Mouse (Mus musculus) monocyte, adult 2 months (primary cell): ENCODE results near the gene Scimp.
A peak's percentile ranks its signal among the peaks of the same experiment; 100 is the strongest.

Experiments
- DNase-seq, 2 experiments: peaks; one replicate each; pipeline ENCODE4 v3.0.0; 2022; ENCODE audit warnings: low spot score in 2 of 2, low read depth in 1 of 2

Gene Scimp

GRCm38 (mm10) chr11:70812365-70812764 is at the start of gene Scimp:
Gene Scimp, minus strand, starts transcription at chr11:70812586.
- DNase-seq: no peak

DNA sequence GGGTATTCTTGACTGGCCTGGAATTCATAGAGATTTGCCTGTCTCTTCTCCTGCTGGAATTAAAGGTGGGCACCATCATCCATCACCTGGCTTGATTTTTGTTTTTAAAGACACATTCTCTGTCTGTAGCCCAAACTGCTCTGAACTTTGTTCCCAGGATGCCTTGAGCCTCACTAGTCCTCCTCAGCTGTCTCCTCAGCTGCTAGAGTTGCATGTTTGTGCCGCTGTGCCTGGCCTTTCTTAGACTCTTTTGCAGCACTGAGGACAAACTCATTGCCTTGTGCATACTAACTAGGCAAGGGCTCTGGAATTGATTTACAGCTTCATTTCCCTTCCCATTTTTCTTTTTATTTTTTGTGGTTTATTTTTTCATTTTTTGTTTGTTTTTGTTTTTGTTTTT is 48.0 kb upstream of the Scimp start:
- DNase-seq: no peak

- no peak for DNase-seq
Observed at GRCm38 (mm10) chr11:70846029-70846428, 33.6 kb upstream of the Scimp start.

GRCm38 (mm10) chr11:70845457-70845978 is 33.1 kb upstream of the Scimp start:
- DNase-seq: no peak

- DNase-seq: peak; percentile 54 to 71
Observed at GRCm38 (mm10) chr11:70844559-70845456, 32.4 kb upstream of the Scimp start, which contains the start of gene Rabep1. Gene Rabep1, plus strand, starts transcription at chr11:70844778.

- no peak for DNase-seq
Observed at GRCm38 (mm10) chr11:70843701-70844551, 31.5 kb upstream of the Scimp start.

DNA sequence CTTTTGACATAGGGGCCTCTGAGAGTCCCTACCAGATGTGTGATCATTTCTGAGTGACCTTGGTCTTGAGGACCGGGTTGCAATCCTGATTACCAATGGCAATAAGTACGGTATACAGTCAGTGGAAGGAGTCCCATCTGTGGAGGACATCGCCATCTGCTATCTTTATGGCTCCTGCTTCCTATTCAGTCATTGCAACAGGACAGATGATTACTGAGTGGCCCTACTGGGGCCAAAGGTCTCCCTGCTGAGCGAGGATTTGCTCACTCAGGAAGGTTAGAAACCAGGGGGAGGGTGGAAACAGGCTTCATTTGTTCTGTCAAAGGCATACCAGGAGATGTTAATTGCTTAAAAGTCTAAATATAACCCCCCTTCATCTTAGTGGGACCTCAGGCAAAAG is 30.6 kb upstream of the Scimp start:
- DNase-seq: no peak

DNA sequence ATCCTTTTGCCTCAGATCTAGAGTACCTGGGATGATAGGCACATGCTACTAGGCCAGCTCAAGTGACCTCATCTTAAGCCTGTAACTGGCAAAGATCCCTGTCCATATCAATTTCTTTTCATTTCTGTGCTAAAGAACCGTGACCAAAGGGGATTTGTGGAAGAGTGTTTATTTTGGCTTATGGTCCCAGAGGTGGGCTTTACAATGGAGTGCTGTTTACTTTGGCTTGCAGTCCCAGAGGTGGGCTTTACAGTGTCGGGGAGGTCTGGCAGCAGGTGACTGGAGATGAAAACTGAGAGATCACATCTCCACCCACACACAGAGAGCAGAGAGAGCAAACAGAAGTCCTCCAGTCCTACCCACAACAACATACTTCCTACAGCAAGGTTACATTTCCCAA is 26.2 kb upstream of the Scimp start:
- DNase-seq: no peak

DNA sequence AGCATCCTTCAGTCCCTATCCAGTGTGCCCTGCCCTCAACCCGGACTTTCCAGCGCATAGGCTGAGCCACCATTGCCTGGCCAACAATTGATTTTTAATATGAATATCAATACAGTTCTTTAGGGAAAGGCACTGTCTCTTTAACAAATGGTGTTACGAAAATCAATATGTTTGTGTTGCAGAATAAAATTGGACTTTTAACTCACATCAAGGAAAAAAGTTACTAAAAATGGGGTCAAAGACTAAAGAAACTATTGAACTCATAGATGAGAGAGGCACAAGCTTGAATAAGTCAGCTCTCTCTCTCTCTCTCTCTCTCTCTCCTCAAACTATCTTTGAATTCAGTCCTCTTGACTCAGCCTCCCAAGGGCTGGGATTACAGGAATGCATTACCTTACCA is 24.6 kb upstream of the Scimp start:
- DNase-seq: no peak

DNA sequence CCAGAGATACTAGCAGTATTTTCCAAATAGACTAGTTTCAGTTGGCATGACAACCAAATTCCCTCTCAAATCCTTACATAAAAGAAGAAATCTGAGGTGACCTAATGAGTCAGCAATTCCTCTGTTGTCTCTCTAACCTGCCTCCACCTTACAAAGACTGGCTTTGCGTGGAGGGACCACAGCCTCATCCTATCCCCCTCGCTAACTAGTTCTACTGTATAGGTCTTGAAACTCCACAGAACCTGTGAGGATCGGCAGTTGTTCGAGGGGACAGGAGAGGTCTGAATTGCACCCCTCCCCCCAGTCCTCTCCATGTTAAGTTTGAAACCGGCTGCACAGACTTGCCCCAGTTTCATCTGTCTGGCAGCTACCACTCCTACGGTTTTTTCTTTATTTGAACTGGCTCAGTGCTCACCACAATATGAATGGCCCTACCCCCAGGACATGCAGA is 23.0 kb upstream of the Scimp start:
- DNase-seq: no peak

DNA sequence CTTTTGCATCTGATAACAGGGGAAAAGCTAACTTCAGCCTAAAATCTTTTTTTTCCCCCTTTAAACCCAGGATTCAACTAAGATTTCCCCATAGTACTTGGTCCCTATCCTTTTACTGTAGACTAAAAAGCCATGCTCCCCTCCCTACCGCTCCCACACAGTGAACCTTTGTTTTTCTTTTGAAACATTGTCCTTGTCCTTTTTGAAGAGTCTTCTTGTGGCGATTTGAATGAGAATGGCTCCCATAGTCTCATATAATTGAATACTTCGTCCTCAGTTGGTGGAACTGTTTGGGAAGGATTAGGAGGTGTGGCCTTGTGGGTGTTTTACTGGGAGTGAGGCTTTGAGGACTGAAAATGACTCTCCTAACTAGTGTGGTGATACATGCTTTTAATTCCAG is 21.4 kb upstream of the Scimp start:
- DNase-seq: no peak

GRCm38 (mm10) chr11:70833408-70833807 is 21.0 kb upstream of the Scimp start:
- no peak for DNase-seq

- DNase-seq: no peak
Observed at GRCm38 (mm10) chr11:70831201-70831600, 18.8 kb upstream of the Scimp start.

- no peak for DNase-seq
Observed at GRCm38 (mm10) chr11:70828975-70829615, 16.7 kb upstream of the Scimp start.

GRCm38 (mm10) chr11:70826207-70826606 is 13.8 kb upstream of the Scimp start:
- DNase-seq: no peak

DNA sequence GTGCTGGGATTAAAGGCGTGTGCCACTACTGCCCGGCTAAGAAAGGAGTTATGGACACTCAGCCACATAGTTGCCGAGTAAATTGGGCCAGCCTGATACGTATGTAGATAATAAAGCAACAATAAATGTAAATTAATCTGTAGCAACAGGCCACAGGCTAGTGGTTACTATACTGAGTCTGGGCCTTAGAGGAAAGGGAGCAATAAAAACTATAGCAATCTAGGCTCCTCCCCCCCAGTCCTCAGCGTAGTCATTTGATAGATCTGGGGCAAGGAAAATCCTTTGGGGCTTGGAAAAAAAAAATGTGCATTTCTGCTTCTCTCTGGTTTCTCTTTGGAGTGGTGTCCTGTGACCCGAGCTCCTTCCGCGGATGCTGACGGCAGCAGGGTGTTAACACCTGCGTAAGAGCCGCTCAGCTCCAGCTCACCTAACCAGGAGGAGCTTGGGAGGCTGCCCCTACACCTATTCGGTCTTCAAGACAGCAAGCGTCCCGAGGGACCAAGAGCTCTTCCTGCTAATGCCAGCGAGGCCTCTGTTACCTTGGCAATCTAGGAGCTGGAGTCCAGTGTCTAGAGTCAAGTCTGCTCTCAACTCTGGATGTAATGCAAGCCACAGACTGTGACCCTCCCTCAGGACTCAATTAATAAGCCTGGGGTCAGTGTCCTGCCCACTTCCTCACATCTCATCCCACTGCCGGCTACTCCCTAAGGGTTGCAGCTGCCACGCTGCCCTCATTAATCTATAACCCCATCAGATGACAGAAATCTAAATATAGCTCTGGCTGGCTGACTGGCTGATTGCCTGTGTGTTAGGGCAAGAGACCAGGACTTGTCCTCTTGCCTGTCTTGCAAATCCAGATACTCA is 9.6 kb upstream of the Scimp start:
- no peak for DNase-seq

DNA sequence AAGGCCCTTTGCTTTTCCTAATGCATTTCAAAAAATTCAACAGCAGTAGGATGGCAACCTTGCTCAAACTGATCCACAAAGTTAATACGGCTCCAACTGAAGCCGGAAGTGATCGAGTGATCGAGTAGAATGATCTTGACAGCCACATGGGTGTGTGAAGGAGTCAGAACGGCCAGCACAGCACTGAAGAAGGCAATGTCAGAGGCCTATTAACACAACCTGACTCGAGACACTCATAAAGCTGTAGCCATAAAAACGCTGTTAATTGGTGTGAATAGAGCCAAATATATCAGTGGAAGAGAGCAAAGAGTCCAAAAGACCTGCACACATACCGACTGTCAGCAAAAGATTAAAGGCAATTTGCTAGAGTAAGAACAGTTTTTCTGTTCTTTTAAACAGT is 7.7 kb upstream of the Scimp start:
- no peak for DNase-seq

GRCm38 (mm10) chr11:70816770-70817169 is 4.4 kb upstream of the Scimp start:
- DNase-seq: no peak

GRCm38 (mm10) chr11:70815498-70816078 is 3.2 kb upstream of the Scimp start:
- DNase-seq: peak in 1 of 2 experiments; percentile 43

GRCm38 (mm10) chr11:70815071-70815470 is 2.7 kb upstream of the Scimp start:
- DNase-seq: no peak
